Mouse (Mus musculus) heart, adult 2 months (tissue): ENCODE data around the gene C1ql1. TPM values are rescaled to one million over a fixed set of nuclear protein-coding genes. Genes with fewer than 3 reads are reported as not detected.

ENCODE experiments used
- DNase-seq, 2 experiments: peaks; one replicate each; pipeline ENCODE4 v3.0.0; 2021
- H3K27ac ChIP-seq: fragments of 200-600 bp; 2 replicates; pipeline ENCODE4 v1.8.1; 2022
- H3K27me3 ChIP-seq: fragments of 200-500 bp; 2 replicates; pipeline ENCODE4 v1.6.1; 2012; ENCODE audit warnings: mild to moderate bottlenecking, low read length, inconsistent platforms, mixed read lengths; ENCODE audit not compliant: control insufficient read depth, insufficient read depth
- H3K36me3 ChIP-seq: fragments of 200-500 bp; 2 replicates; pipeline ENCODE4 v1.6.1; 2012; ENCODE audit warnings: low read length, inconsistent platforms; ENCODE audit not compliant: control insufficient read depth, insufficient read depth
- H3K4me1 ChIP-seq: fragments of 200-500 bp; 2 replicates; pipeline ENCODE4 v1.6.1; 2011; ENCODE audit warnings: low read length; ENCODE audit not compliant: control insufficient read depth, insufficient read depth
- H3K4me3 ChIP-seq: fragments of 200-600 bp; 2 replicates; pipeline ENCODE4 v1.8.1; 2022
- H3K79me2 ChIP-seq: fragments of 200-500 bp; replicated peaks from 2 replicates; pipeline ENCODE4 v1.6.1; 2012; ENCODE audit warnings: mild to moderate bottlenecking, inconsistent platforms, low read length, moderate library complexity, mixed read lengths; ENCODE audit not compliant: control insufficient read depth, insufficient read depth
- H3K9ac ChIP-seq: fragments of 200-500 bp; 2 replicates; pipeline ENCODE4 v1.6.1; 2012; ENCODE audit warnings: low read depth, mild to moderate bottlenecking, control low read depth, inconsistent platforms, low read length, mixed read lengths
- CTCF ChIP-seq: fragments of 200-600 bp; IDR thresholded peaks from 2 replicates; pipeline ENCODE4 v1.8.1; 2022; ENCODE audit warnings: antibody characterized with exemption, mild to moderate bottlenecking, moderate library complexity
- EP300 ChIP-seq: fragments of 200-500 bp; IDR thresholded peaks from 2 replicates; pipeline ENCODE4 v1.6.1; 2011; ENCODE audit warnings: low read depth, low read length, control low read depth; ENCODE audit not compliant: insufficient read depth
- POLR2A ChIP-seq: fragments of 200-500 bp; IDR thresholded peaks from 2 replicates; pipeline ENCODE4 v1.6.1; 2011; ENCODE audit warnings: mild to moderate bottlenecking, low read depth, low read length, control low read depth; ENCODE audit not compliant: insufficient read depth
- WGBS: fragments of 180-500 bp; shearing (Covaris S2); methylation state at CpG from one replicate; pipeline ENCODE4 v1.1.7; 2018; 5-methylcytosine and 5-hydroxymethylcytosine counted together
- intact Hi-C: fragments of 180-260 bp; cut with DNase I; formaldehyde crosslinking; loops from one replicate; pipeline ENCODE4 v1.15.1; 2025
- polyA plus RNA-seq: library from polyadenylated mRNA; depleted of rRNA; stranded (reverse); fragments of >200 nt; gene quantifications from 2 replicates; pipeline ENCODE4 v1.2.3, GENCODE M21; 2012; rRNA removed
- total RNA-seq, 2 experiments: library from RNA; stranded (reverse); gene quantifications; 2 replicates each; pipeline ENCODE4 v1.2.3; 2021

Gene C1ql1
- total and polyA plus RNA-seq, 3 experiments, result 0.10 TPM; not detected in 2

DNA sequence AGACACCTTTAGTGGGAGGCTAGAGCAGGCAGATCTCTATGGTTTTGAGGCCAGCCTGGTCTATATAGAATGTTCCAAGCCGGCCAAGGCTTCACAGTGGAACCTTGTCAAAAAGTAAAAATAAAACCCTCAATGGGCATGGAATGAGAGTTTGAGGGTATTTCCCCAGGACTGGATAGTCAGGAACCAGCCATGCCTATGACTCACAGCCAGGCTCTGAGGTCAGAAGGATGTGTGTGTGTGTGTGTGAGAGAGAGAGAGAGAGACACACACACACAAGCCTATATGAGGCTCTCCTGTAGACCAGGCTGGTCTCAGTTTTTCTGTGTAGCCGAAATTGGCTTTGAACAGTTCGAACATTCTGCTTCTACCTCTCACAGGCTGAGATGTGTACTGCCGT is 51.8 kb downstream of the C1ql1 start:
- TF ChIP-seq CTCF, result no peak
- TF ChIP-seq EP300, result no peak
- TF ChIP-seq POLR2A, result no peak
- no peaks in the 10 kb centered on the region for H3K27me3 ChIP-seq
- intact Hi-C loops, result no loop called here
- no peak overlapping the region for H3K9ac ChIP-seq
- H3K27ac ChIP-seq, result no peak overlapping the region
- H3K36me3 ChIP-seq, result no peaks in the 10 kb centered on the region
- DNase-seq, result no peak
- no peak overlapping the region for H3K4me3 ChIP-seq
- H3K79me2 ChIP-seq, result no peaks in the 10 kb centered on the region
- H3K4me1 ChIP-seq, result no peaks in the 10 kb centered on the region
- WGBS, result 89% methylated on average over 4 of the region's 4 CpGs

DNA sequence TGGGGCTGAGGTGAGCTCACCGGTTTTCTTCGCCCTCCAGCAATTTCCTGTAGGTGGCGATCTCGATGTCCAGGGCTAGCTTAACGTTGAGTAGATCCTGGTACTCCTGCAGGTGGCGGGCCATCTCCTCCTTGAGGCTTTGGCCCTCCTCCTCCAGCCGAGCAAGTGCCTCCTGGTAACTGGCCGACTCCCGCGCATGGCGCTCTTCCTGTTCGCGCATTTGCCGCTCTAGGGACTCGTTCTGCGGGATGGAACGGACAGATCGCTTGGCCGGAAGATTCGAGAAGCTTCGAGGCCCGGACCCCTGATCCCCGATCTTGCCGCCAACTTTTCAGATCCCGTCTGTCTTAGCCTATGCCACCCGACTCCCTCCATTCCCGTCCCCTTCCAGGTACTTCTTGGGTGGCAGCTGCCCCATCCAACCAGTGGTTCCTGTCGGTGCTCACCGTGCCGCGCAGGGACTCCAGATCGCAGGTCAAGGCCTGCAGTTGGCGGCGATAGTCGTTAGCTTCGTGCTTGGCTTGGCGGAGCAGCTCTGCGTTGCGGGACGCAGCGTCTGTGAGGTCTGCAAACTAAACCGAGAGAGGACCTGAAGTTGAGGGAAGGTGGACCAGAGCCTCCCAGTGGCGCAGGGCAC is 53.4 kb downstream of the C1ql1 start:
- Histone ChIP-seq H3K9ac (peak overlapping the region; percentile 53), H3K4me3 (peak overlapping the region; percentile 35), H3K4me1 (no peaks in the 10 kb centered on the region), H3K79me2 (no peaks in the 10 kb centered on the region), H3K36me3 (no peaks in the 10 kb centered on the region), H3K27ac (no peak overlapping the region), H3K27me3 (no peaks in the 10 kb centered on the region)
- TF ChIP-seq POLR2A (no peak), CTCF (peak; percentile 81), EP300 (no peak)
- 7% methylated on average over 43 of the region's 43 CpGs for WGBS
- intact Hi-C loops, result no loop called here
- DNase-seq, result peak; percentile 57 to 74

DNA sequence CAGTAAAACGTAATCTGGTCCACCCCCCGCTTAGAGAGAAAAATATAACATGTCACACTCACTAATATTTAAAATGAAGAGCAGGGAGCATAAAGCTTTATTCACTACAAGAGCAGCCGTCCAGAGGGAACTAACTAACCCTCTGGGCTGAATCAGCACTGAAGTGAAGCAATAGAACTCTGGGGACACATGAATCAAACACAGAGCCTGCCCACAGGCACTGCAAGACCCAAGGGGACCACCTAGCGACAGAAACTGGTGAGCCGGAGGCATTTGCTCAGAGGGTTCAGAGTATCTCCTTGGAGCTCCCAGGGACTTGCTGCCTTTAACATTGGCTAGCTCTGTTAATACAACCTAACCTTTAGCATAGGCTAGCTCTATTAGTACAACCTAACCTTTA is 56.4 kb downstream of the C1ql1 start:
- no peak for TF ChIP-seq POLR2A
- TF ChIP-seq EP300, result no peak
- no peak for TF ChIP-seq CTCF
- Histone ChIP-seq H3K27ac (no peak overlapping the region), H3K79me2 (no peaks in the 10 kb centered on the region), H3K9ac (no peak overlapping the region), H3K27me3 (no peaks in the 10 kb centered on the region), H3K4me3 (no peak overlapping the region), H3K36me3 (no peaks in the 10 kb centered on the region), H3K4me1 (no peaks in the 10 kb centered on the region)
- intact Hi-C loops, result no loop called here
- no peak for DNase-seq
- WGBS, result 80% methylated on average over 5 of the region's 5 CpGs

Other genes starting within 250 kb of the C1ql1 start
- 10 to 100 TPM; 21.0 to 22.8 TPM for gene Ccdc43, start 248.9 kb downstream of the C1ql1 start, total RNA-seq
- gene Ccdc43, start 248.9 kb downstream of the C1ql1 start, polyA plus RNA-seq, result 6.8 and 12.2 TPM in 2 replicates
- gene Adam11, start 185.2 kb downstream of the C1ql1 start, total RNA-seq, result 1 to 10 TPM; 3.4 to 4.9 TPM
- gene Adam11, start 185.2 kb downstream of the C1ql1 start, polyA plus RNA-seq, result 10.1 and 12.5 TPM in 2 replicates
- 10 to 100 TPM; 19.4 to 23.4 TPM for gene Gjc1, start 127.0 kb downstream of the C1ql1 start, total RNA-seq
- 12.9 and 26.4 TPM in 2 replicates for gene Gjc1, start 127.0 kb downstream of the C1ql1 start, polyA plus RNA-seq
- gene Higd1b, start 110.8 kb downstream of the C1ql1 start, total RNA-seq, result 10 to 100 TPM; 11.0 to 12.2 TPM
- gene Higd1b, start 110.8 kb downstream of the C1ql1 start, polyA plus RNA-seq, result 15.2 and 21.6 TPM in 2 replicates
- 10 to 100 TPM; 36.0 to 37.4 TPM for gene Eftud2, start 65.7 kb downstream of the C1ql1 start, total RNA-seq
- gene Eftud2, start 65.7 kb downstream of the C1ql1 start, polyA plus RNA-seq, result 44.9 and 62.6 TPM in 2 replicates
- gene Ccdc103, start 65.5 kb downstream of the C1ql1 start, total RNA-seq, result not detected
- 0.18 and 0.20 TPM in 2 replicates for gene Ccdc103, start 65.5 kb downstream of the C1ql1 start, polyA plus RNA-seq
- not detected for gene Fam187a, start 61.5 kb downstream of the C1ql1 start, total RNA-seq
- gene Fam187a, start 61.5 kb downstream of the C1ql1 start, polyA plus RNA-seq, result not detected in 2 replicates
- gene Gfap, start 45.8 kb downstream of the C1ql1 start, total RNA-seq, result under 1 TPM; 0.08 to 0.30 TPM
- gene Gfap, start 45.8 kb downstream of the C1ql1 start, polyA plus RNA-seq, result 0.18 TPM in 2 replicates
- under 1 TPM; 0.10 to 0.32 TPM for gene Kif18b, start 21.6 kb downstream of the C1ql1 start, total RNA-seq
- 0.18 and 0.32 TPM in 2 replicates for gene Kif18b, start 21.6 kb downstream of the C1ql1 start, polyA plus RNA-seq
- gene Nmt1, start 81.5 kb upstream of the C1ql1 start, total RNA-seq, result 10 to 100 TPM; 60.5 to 67.2 TPM
- gene Nmt1, start 81.5 kb upstream of the C1ql1 start, polyA plus RNA-seq, result 37.1 and 55.3 TPM in 2 replicates
- gene Dcakd, start 81.6 kb upstream of the C1ql1 start, total RNA-seq, result 10 to 100 TPM; 69.3 to 75.0 TPM
- 122 and 139 TPM in 2 replicates for gene Dcakd, start 81.6 kb upstream of the C1ql1 start, polyA plus RNA-seq
- 10 to 100 TPM; 13.7 to 14.0 TPM for gene Plcd3, start 155.0 kb upstream of the C1ql1 start, total RNA-seq
- 20.6 and 22.3 TPM in 2 replicates for gene Plcd3, start 155.0 kb upstream of the C1ql1 start, polyA plus RNA-seq
- gene Acbd4, start 155.0 kb upstream of the C1ql1 start, total RNA-seq, result 10 to 100 TPM; 27.8 to 38.1 TPM
- 27.5 and 27.8 TPM in 2 replicates for gene Acbd4, start 155.0 kb upstream of the C1ql1 start, polyA plus RNA-seq
- 10 to 100 TPM; 18.2 to 19.3 TPM for gene Hexim1, start 169.5 kb upstream of the C1ql1 start, total RNA-seq
- 7.8 and 9.0 TPM in 2 replicates for gene Hexim1, start 169.5 kb upstream of the C1ql1 start, polyA plus RNA-seq
- gene Hexim2, start 185.7 kb upstream of the C1ql1 start, total RNA-seq, result 1 to 10 TPM; 1.3 to 1.9 TPM
- 2.6 and 2.9 TPM in 2 replicates for gene Hexim2, start 185.7 kb upstream of the C1ql1 start, polyA plus RNA-seq
- 10 to 100 TPM; 12.1 to 14.5 TPM for gene Fmnl1, start 224.4 kb upstream of the C1ql1 start, total RNA-seq
- gene Fmnl1, start 224.4 kb upstream of the C1ql1 start, polyA plus RNA-seq, result 12.8 and 14.2 TPM in 2 replicates